Mouse (Mus musculus): ENCODE data around the gene Gemin5.
"Not testable (repeated sequence)": the region's sequence is repeated elsewhere in the genome, so short reads cannot be mapped to it uniquely, and the experiment has no call there.

Gene Gemin5

GRCm38 (mm10) chr11:58116560-58116959 lies 51.8 kb downstream of the Gemin5 start:
- no peak for DNase-seq (ENCODE audit: low spot score in 2 of 2)

- no peak for DNase-seq (ENCODE audit: low spot score in 2 of 2)
Observed at GRCm38 (mm10) chr11:58107664-58108337, 60.5 kb downstream of the Gemin5 start.

- DNase-seq (ENCODE audit: low spot score in 2 of 2): no peak
Observed at GRCm38 (mm10) chr11:58107009-58107408, 61.3 kb downstream of the Gemin5 start.

GRCm38 (mm10) chr11:58104351-58104791 lies 64.0 kb downstream of the Gemin5 start:
- peak in 1 of 2 experiments; percentile 13 for DNase-seq (ENCODE audit: low spot score in 2 of 2)

GRCm38 (mm10) chr11:58103697-58104306 lies 64.5 kb downstream of the Gemin5 start, which contains the start of gene Cnot8:
Gene Cnot8, plus strand, starts transcription at chr11:58104153.
- peak; percentile 93 to 97 for DNase-seq (ENCODE audit: low spot score in 2 of 2)

GRCm38 (mm10) chr11:58103344-58103653 lies 65.0 kb downstream of the Gemin5 start:
- DNase-seq (ENCODE audit: low spot score in 2 of 2): no peak

GRCm38 (mm10) chr11:58102581-58103343 lies 65.6 kb downstream of the Gemin5 start:
- DNase-seq (ENCODE audit: low spot score in 2 of 2): no peak

- DNase-seq (ENCODE audit: low spot score in 2 of 2): no peak
Observed at GRCm38 (mm10) chr11:58102146-58102545, 66.2 kb downstream of the Gemin5 start.

- no peak for DNase-seq (ENCODE audit: low spot score in 2 of 2)
Observed at GRCm38 (mm10) chr11:58101194-58101720, 67.1 kb downstream of the Gemin5 start.

GRCm38 (mm10) chr11:58100006-58100405 lies 68.3 kb downstream of the Gemin5 start:
- no peak for DNase-seq (ENCODE audit: low spot score in 2 of 2)

- DNase-seq (ENCODE audit: low spot score in 2 of 2): not testable (repeated sequence)
Observed at GRCm38 (mm10) chr11:58098366-58098720, 70.0 kb downstream of the Gemin5 start.

GRCm38 (mm10) chr11:58097621-58098365 lies 70.5 kb downstream of the Gemin5 start:
- no peak for DNase-seq (ENCODE audit: low spot score in 2 of 2)

- no peak for DNase-seq (ENCODE audit: low spot score in 2 of 2)
Observed at GRCm38 (mm10) chr11:58096821-58097620, 71.3 kb downstream of the Gemin5 start.

GRCm38 (mm10) chr11:58096160-58096559 lies 72.2 kb downstream of the Gemin5 start:
- no peak for DNase-seq (ENCODE audit: low spot score in 2 of 2)

- no peak for DNase-seq (ENCODE audit: low spot score in 2 of 2)
Observed at GRCm38 (mm10) chr11:58095561-58095960, 72.8 kb downstream of the Gemin5 start.

- no peak for DNase-seq (ENCODE audit: low spot score in 2 of 2)
Observed at GRCm38 (mm10) chr11:58094766-58095165, 73.6 kb downstream of the Gemin5 start.

- no peak for DNase-seq (ENCODE audit: low spot score in 2 of 2)
Observed at GRCm38 (mm10) chr11:58093021-58093528, 75.3 kb downstream of the Gemin5 start, which contains the start of gene Gm12248. Gene Gm12248, minus strand, starts transcription at chr11:58093134.

- no peak for DNase-seq (ENCODE audit: low spot score in 2 of 2)
Observed at GRCm38 (mm10) chr11:58092541-58092940, 75.8 kb downstream of the Gemin5 start.

- DNase-seq (ENCODE audit: low spot score in 2 of 2): no peak
Observed at GRCm38 (mm10) chr11:58081716-58082115, 86.6 kb downstream of the Gemin5 start.

- DNase-seq (ENCODE audit: low spot score in 2 of 2): no peak
Observed at GRCm38 (mm10) chr11:58077270-58077669, 91.1 kb downstream of the Gemin5 start.

GRCm38 (mm10) chr11:58072978-58073377 lies 95.4 kb downstream of the Gemin5 start:
- DNase-seq (ENCODE audit: low spot score in 2 of 2): no peak
